Mouse (Mus musculus) adrenal gland, postnatal 4 days (tissue): ENCODE results near the gene Insrr. TPM values are rescaled to one million over a fixed set of nuclear protein-coding genes. Genes with fewer than 3 reads are reported as not detected.
"Not testable (repeated sequence)": the region's sequence is repeated elsewhere in the genome, so short reads cannot be mapped to it uniquely, and the experiment has no call there.

Experiments used
- DNase-seq, 2 experiments: peaks; one replicate each; pipeline ENCODE4 v3.0.0; 2021 to 2022; ENCODE audit warnings: low spot score in 2 of 2, mixed read lengths in 2 of 2
- total RNA-seq, 2 experiments: library from RNA; stranded (reverse); gene quantifications; 2 replicates each; pipeline ENCODE4 v1.2.3; 2021

Insrr gene
- total RNA-seq, 2 experiments from 2014 or later: 2.1 to 5.8 TPM

DNA sequence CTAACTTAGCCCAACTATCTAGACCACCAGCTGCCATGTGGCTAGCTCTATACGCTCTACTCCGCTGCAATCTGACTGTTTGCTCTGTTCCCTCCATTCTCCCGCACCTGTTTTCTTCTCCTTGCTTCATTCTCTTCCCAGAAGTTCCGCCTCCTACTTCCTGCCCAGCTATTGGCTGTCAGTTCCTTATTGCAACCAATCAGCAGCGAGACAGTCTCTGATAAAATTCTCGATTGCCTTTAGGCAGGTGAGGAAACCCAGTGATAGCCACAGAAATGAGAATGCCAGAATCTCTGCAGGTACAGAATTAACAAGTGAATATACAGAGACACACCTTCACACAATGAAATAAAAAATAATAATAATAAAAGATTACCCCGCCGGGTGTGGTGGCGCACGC lies 32.3 kb downstream of the Insrr start:
- no peak for DNase-seq

DNA sequence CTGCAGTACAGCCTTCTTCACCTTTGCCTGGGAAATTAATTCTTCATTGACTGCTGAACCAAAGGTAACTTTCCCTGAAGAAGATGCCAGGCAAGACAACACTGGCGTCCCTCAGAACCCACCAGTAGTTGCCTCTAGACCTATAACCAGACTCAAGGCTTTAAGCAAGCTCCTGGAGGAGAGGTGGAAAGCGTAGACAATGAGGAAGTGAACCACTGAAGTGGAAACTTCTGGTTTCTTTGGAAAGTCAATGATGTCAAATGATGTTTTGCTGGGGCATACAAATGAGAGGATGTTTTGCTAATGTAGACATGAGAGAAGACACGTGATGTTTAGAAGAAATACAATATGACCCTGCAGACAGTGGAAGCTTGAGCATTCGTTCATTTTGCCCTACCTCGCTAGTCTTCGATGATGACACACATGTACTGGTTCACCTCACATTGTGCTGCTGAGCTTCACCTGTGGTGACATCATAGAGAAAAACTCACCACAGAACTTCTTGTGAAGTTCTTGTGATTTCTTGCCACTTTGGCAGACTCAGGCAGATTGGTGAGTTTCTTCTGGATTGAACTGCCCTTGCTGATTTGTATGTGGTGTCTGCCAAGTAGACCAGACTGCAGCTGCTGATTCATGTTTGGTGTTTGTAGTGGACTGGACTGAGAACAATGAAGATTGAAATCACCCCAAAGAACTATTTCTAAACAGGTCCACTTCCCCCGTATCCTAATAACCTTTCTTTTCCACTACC lies 35.5 kb downstream of the Insrr start:
- no peak for DNase-seq

DNA sequence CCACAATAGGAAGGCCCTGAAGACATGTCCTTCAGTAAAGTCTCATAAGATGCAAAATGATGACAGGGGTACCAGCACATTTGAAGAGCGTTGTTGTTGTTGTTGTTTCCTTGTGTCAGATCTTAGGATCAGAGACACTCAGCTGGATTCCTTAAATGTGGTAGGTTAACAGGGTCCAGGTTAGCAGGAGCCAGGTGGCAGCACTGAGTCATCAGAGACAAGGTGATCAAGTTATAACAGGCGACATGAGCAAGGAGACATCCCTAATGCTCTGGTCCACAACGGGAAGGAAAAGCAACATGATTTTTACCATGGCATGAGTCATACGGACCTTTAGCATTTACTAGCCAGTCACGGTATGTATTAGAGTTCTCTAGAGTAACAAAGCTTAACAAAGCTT lies 36.7 kb downstream of the Insrr start:
- DNase-seq: no peak

DNA sequence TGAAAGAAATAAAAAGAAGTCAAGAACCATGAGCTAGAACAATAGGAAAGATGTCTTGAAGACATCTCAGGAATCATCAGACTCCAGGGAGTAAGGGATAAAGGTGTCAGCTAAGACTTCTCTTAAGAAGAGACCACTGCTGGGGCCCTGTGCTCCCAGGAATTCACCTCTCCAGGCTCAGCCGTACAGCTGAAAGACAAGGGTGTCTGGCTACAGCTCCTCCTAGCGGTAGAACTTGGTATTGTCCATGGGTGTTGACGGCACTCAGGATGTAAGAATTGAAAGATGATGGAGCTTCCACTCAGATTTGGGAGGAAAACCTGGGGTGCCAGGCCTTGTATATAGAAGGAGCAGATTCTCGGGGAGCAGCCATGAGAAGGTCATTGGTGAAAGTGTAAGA lies 41.9 kb downstream of the Insrr start:
- peak; percentile 38 to 62 for DNase-seq

DNA sequence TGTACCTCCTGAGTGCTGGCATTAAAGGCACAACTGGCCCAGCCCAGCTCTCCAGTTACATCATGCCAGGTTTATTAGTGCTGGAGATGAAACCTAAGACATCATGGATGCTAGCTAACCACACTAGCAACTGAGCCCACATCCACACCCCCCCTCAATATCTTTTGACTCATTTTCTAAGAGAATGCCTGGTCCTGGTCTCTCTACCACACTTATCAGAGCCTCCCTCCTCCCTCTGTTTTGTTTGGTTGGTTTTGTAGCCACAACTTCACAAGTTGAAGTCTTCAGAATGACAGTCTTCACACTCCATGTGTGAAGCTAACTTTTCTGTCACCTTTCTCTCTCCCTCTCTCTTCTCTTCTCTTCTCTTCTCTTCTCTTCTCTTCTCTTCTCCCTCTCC lies 44.1 kb downstream of the Insrr start:
- DNase-seq: no peak

DNA sequence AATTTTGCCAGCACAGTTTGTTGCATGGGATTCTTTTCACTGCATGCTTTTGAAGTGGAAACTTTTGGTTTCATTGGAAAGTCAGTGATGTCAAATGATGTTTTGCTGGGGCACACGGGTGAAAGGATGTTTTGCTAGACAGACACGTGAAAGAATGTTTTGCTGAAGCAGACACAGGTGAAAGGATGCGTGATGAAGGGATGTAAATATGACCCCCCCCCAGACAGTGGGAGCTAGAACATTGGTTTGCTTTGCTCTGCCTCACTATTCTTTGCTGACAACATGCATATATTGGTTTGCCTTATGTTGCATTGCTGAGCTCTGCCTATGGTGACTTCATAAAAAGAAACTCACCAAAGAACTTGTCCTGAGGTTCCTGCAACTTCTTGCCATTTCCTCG lies 48.2 kb downstream of the Insrr start:
- no peak for DNase-seq

DNA sequence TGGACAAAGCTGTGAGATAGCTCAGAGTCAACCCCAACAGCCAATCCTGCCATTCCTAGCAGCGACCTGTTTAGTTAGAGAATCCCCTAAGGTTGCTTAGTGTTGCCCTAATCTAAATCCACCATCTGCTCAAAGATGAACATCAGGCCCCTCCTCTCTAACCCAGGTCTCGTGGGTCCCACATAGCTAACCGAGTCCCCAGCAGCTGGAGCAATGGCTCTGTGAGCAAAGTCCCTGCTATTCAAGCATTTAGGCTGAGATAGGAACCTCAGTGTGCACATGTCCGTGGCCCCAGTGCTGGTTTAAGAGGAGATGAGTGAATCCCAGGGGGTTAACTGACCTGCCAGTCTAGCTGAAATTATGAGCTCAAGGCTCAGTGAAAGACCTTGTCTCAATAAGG lies 49.4 kb downstream of the Insrr start:
- no peak for DNase-seq

DNA sequence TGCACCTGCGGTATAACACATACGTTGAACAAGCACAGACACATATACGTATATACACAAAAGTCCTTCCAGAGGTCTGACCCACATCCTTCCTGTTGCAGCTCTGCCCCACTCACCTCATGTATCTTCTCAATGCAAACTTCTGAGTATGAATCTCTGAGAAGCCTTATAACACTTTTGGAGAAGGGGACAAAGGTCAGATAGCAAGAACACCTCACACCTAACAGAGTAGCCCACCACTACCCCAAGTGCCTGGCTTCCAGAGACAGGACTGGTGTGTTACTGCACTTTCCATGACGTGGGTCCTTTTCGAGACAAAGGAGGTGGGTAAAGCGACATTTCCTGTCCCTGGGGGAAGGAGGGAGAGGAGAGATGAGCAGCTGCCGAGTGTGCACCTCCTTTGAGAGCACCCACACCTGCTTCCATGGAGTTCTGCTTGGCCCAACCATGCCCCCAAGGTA lies 49.9 kb downstream of the Insrr start, which contains the start of gene Sh2d2a:
TSS of gene Sh2d2a (plus strand) at position 106 of the 461 bp plus-strand sequence.
- no peak for DNase-seq

DNA sequence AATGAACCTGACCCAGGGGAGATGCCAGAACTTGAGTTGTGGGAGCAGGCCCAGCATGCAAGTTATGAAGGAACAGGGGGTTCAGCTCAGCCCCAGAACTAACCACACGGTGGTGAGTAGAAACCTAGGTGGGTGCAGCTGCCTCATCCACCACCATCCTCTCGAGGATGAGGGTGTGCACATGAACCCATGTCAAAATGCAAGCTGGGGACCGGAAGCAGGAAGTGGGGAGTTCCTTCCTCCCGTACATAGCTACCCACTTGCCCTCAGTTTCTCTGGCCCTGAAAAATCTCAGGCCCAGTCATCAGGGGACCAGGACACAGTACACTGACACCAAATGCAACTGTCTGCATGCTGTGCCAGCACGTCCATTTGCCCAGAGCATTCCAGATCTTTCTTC lies 50.9 kb downstream of the Insrr start:
- no peak for DNase-seq

DNA sequence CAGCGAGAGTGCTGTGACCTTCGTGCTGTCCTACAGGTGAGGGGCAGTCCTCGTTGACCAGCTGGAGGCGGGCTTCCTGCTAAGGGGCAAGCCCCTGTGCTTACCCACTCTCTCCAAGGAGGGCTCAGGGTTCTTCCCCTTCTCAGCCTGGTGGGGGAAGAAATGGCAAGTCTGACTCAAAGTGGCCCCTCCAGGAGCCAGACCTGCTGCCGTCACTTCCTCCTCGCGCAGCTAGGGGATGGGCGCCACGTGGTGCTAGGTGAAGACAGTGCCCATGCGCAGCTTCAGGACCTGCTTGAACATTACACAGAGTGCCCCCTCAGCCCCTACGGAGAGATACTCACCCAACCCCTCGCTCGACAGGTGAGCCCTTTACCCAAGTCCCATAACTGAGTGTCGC lies 52.4 kb downstream of the Insrr start:
- DNase-seq: no peak

DNA sequence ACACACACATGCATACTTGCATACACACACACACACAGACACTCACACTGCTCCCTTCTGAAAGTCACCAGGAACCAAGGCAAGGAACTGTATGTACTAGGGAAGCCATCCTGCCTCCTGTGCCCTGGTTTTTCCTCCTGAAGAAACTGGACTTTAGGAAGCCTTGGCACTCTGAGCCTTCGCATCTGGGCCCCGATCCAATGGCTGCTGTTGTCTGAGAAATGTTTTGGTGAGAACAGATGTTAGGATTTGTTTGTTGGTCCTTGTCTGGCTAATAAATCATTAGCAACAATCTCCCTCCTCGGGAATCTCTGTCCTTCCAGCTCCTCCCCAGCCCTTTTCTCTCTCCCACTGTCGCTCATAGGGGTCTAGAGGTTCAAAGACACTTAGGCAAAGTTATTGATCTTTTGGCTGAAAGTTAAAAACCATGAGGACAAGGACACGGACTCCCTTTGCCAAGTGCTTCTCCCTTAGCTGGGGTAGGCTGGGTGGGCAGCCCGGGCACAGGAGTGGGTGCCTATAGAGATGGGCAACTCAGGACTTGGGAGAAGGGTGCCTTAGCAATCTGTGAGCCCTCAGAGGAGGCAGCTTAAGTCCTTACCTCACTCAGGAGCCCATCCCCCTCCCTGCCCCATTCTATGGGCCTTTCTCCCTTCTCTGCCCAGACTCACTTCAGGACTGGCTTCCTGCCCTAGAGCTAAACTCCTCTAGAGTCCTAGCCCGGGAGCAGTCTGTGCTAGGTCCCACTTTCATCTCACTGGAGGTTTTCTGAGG lies 58.2 kb downstream of the Insrr start:
- DNase-seq: no peak

DNA sequence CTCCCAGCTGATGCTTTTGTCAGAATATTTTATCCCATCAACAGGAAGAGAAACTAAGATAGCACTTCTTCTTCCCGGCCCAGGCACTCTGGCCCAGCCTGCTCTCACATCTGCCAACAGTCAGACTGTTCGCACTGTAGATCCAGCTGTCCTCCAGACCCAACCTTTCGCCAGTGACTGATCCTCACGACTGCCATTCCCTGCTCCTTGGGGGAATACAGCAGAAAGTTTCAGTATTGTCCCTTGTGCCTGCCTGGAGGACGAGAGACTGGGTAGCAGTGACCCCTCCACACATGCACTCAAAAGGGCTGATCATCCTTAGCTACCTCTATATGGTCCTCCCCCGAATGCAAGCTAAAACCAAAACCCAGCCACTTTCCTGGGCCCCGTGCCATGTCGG lies 59.2 kb downstream of the Insrr start:
- DNase-seq: no peak

DNA sequence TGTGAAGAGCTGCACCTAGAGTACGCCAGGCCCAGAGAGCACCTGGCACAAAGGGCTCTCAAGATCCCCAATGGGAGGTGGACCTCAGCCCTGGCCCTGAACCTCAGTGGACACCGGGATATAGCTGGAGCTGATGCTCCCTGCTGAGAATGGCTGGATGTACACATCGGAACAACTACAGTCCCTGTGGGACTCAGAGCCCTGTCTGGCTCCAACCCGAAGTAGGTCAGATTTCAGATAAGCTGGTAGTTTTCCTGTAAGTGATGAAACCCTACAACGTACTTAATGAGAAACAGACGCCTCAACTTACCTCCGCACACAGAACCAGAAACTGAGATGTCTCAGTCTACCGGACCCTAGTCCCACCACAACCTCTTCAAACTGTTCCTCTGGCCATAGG lies 60.9 kb downstream of the Insrr start:
- no peak for DNase-seq

DNA sequence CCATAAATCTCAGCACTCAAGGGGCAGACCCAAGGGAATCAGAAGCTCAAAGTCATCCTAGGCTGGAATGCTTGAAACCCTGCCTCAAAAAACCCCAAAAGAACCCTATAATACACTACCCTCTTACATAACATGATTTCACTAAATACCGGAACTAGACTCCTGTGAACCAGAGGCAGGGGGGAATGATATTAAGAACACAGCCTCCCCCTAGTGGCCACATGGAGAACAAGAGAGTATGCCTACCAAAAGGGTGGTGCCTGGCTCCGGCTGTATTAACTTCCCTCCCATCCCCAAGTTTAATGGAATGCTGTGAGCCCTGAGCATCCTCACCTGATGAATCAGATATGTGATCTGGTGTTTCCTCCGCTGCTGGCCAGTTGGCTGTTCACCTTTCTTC lies 63.1 kb downstream of the Insrr start:
- peak in 1 of 2 experiments; percentile 22 for DNase-seq

DNA sequence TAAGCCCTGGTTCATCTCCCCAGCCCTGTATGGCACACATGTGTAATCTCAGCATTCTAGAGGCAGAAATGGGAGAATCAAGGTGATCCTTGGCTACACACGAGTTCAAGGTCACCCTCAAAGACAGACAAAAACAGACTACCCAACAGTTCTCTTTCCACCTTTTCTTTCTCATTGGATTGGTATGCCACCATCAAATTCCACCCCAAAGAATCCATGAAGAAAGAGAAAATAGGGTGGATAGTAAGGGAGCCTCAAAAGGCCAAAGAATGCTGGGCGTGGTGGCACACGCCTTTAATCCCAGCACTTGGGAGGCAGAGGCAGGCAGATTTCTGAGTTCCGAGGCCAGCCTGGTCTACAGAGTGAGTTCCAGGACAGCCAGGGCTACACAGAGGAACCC lies 67.4 kb downstream of the Insrr start:
- DNase-seq: not testable (repeated sequence)

Other genes starting within 250 kb of the Insrr start
- gene Arhgef11, start 179.4 kb upstream of the Insrr start, total RNA-seq: 10 to 100 TPM; 43.7 to 44.7 TPM
- 1 to 10 TPM in 1 of 2 experiments, under 1 TPM in 1; 0.78 to 1.5 TPM for gene Lrrc71, start 48.3 kb upstream of the Insrr start, total RNA-seq
- gene Ntrk1, start 1.8 kb upstream of the Insrr start, total RNA-seq: 10 to 100 TPM; 14.6 to 26.4 TPM
- gene Pear1, start 27.4 kb downstream of the Insrr start, total RNA-seq: 10 to 100 TPM; 40.3 to 42.5 TPM
- under 1 TPM; 0.25 to 0.51 TPM for gene Sh2d2a, start 49.8 kb downstream of the Insrr start, total RNA-seq
- 10 to 100 TPM; 67.0 to 74.2 TPM for gene Prcc, start 88.7 kb downstream of the Insrr start, total RNA-seq
- 100 to 1,000 TPM; 205 to 213 TPM for gene Hdgf, start 109.4 kb downstream of the Insrr start, total RNA-seq
- 100 to 1,000 TPM; 135 to 138 TPM for gene Mrpl24, start 122.6 kb downstream of the Insrr start, total RNA-seq
- 10 to 100 TPM; 31.0 to 33.5 TPM for gene Isg20l2, start 133.4 kb downstream of the Insrr start, total RNA-seq
- 10 to 100 TPM; 21.9 to 24.9 TPM for gene Rrnad1, start 133.8 kb downstream of the Insrr start, total RNA-seq
- gene Crabp2, start 151.7 kb downstream of the Insrr start, total RNA-seq: 1 to 10 TPM; 1.7 to 2.0 TPM
- 10 to 100 TPM; 16.2 to 24.3 TPM for gene Nes, start 174.1 kb downstream of the Insrr start, total RNA-seq
- gene Bcan, start 203.3 kb downstream of the Insrr start, total RNA-seq: 10 to 100 TPM; 29.2 to 30.6 TPM
- not detected for gene Hapln2, start 230.6 kb downstream of the Insrr start, total RNA-seq
- 10 to 100 TPM; 15.4 to 16.1 TPM for gene Gpatch4, start 246.2 kb downstream of the Insrr start, total RNA-seq